Mouse (Mus musculus): ENCODE data around the gene Clstn1.

The Clstn1 gene

GRCm38 (mm10) chr4:149586044-149586782, at the start of gene Clstn1:
Clstn1 (plus strand) TSS chr4:149586468.
- ChIA-PET CTCF (interaction anchor here in 2 of 4 experiments (0.5 to 2.1 kb wide), 7 partner anchors 18 to 626 kb away, joined by 3 to 7 read pairs (median 3); no protein-coding TSS in a partner anchor), POLR2A (interaction anchor here in 3 of 4 experiments (0.8 to 1.7 kb wide), 5 partner anchors 9 to 20 kb away, joined by 3 to 10 read pairs (median 6); no protein-coding TSS in a partner anchor)

GRCm38 (mm10) chr4:149539441-149539840, 46.8 kb upstream of the Clstn1 start:
- ChIA-PET CTCF (interaction anchor here in 3 of 4 experiments (0.5 to 2.1 kb wide), 3 partner anchors 9 to 173 kb away, joined by 3 to 6 read pairs (median 5); partner anchors contain the start of gene Rbp7 (in 1 of the 3)), POLR2A (interaction anchor here in 2 of 4 experiments (0.7 to 1.4 kb wide), 3 partner anchors 11 to 67 kb away, joined by 3 to 4 read pairs (median 4); no protein-coding TSS in a partner anchor)

GRCm38 (mm10) chr4:149541935-149542334, 44.3 kb upstream of the Clstn1 start:
- ChIA-PET CTCF (interaction anchor here in 2 of 4 experiments (0.6 to 2.3 kb wide), 5 partner anchors 13 to 88 kb away, joined by 3 to 13 read pairs (median 3); no protein-coding TSS in a partner anchor), POLR2A (interaction anchor here in 1 of 4 experiments (0.6 kb wide), 1 partner anchor 61 kb away, joined by 4 read pairs; no protein-coding TSS in a partner anchor)

- ChIA-PET POLR2A (interaction anchor here in 2 of 4 experiments (0.5 to 1.3 kb wide), 5 partner anchors 13 to 916 kb away, joined by 3 to 4 read pairs (median 4); no protein-coding TSS in a partner anchor), CTCF (interaction anchor here (0.5 to 2.3 kb wide), 37 partner anchors 9 to 1436 kb away, joined by 3 to 13 read pairs (median 4); partner anchors contain the start of genes Kif1b (in 2 of the 4) and Rbp7 (in 1 of the 4))
Measured at GRCm38 (mm10) chr4:149542431-149542830, 43.8 kb upstream of the Clstn1 start.

- ChIA-PET POLR2A (interaction anchor here in 2 of 4 experiments (0.5 to 1.3 kb wide), 4 partner anchors 12 to 915 kb away, joined by 3 to 4 read pairs (median 4); no protein-coding TSS in a partner anchor), CTCF (interaction anchor here (0.5 to 2.3 kb wide), 51 partner anchors 9 to 1435 kb away, joined by 3 to 13 read pairs (median 4); partner anchors contain the start of genes Kif1b (in 2 of the 4) and Rbp7 (in 1 of the 4))
Measured at GRCm38 (mm10) chr4:149542927-149543553, 43.2 kb upstream of the Clstn1 start.

GRCm38 (mm10) chr4:149544892-149545291, 41.4 kb upstream of the Clstn1 start:
- ChIA-PET POLR2A (interaction anchor here in 1 of 4 experiments (0.6 to 0.9 kb wide), 3 partner anchors 22 to 512 kb away, joined by 3 read pairs; no protein-coding TSS in a partner anchor), CTCF (interaction anchor here in 3 of 4 experiments (0.7 to 2.2 kb wide), 7 partner anchors 9 to 400 kb away, joined by 3 to 8 read pairs (median 4); partner anchors contain the start of gene Rbp7 (in 1 of the 3))

- CTCF ChIA-PET: interaction anchor here in 3 of 4 experiments (1.0 to 1.6 kb wide), 7 partner anchors 9 to 81 kb away, joined by 3 to 5 read pairs (median 3); no protein-coding TSS in a partner anchor
Measured at GRCm38 (mm10) chr4:149546797-149547444, 39.3 kb upstream of the Clstn1 start.

GRCm38 (mm10) chr4:149547523-149547922, 38.7 kb upstream of the Clstn1 start:
- ChIA-PET CTCF (interaction anchor here in 1 of 4 experiments (1.0 to 2.2 kb wide), 3 partner anchors 42 to 55 kb away, joined by 3 to 8 read pairs (median 5); no protein-coding TSS in a partner anchor), POLR2A (interaction anchor here in 2 of 4 experiments (0.5 to 2.2 kb wide), 4 partner anchors 9 to 171 kb away, joined by 3 to 8 read pairs (median 3); no protein-coding TSS in a partner anchor)

More at GRCm38 (mm10) chr4:149546797-149547444, 39.3 kb upstream of the Clstn1 start:
- POLR2A ChIA-PET: interaction anchor here in 3 of 4 experiments (0.5 to 2.2 kb wide), 7 partner anchors 10 to 686 kb away, joined by 3 to 8 read pairs (median 3); no protein-coding TSS in a partner anchor

GRCm38 (mm10) chr4:149549221-149549925, 36.9 kb upstream of the Clstn1 start:
- ChIA-PET CTCF (interaction anchor here (0.5 to 2.2 kb wide), 69 partner anchors 8 to 550 kb away, joined by 3 to 19 read pairs (median 4); partner anchors contain the start of genes Rbp7 (in 2 of the 4), Kif1b (in 1 of the 4), Lzic (in 1 of the 4) and Nmnat1 (in 1 of the 4)), POLR2A (interaction anchor here in 2 of 4 experiments (0.7 to 1.6 kb wide), 8 partner anchors 12 to 472 kb away, joined by 3 to 7 read pairs (median 3); no protein-coding TSS in a partner anchor)

GRCm38 (mm10) chr4:149550866-149551265, 35.4 kb upstream of the Clstn1 start:
- ChIA-PET POLR2A (interaction anchor here in 3 of 4 experiments (0.7 to 1.3 kb wide), 5 partner anchors 21 to 103 kb away, joined by 3 read pairs; no protein-coding TSS in a partner anchor), CTCF (interaction anchor here in 2 of 4 experiments (1.3 to 1.6 kb wide), 3 partner anchors 14 to 147 kb away, joined by 4 read pairs; no protein-coding TSS in a partner anchor)

GRCm38 (mm10) chr4:149551696-149552095, 34.6 kb upstream of the Clstn1 start:
- ChIA-PET POLR2A (interaction anchor here in 2 of 4 experiments (0.5 to 1.3 kb wide), 2 partner anchors 13 to 26 kb away, joined by 3 to 5 read pairs; no protein-coding TSS in a partner anchor), CTCF (interaction anchor here in 2 of 4 experiments (0.6 to 1.6 kb wide), 4 partner anchors 9 to 409 kb away, joined by 3 to 4 read pairs (median 3); no protein-coding TSS in a partner anchor)

GRCm38 (mm10) chr4:149553834-149554233, 32.4 kb upstream of the Clstn1 start:
- ChIA-PET POLR2A (interaction anchor here in 2 of 4 experiments (0.6 to 1.2 kb wide), 4 partner anchors 21 to 55 kb away, joined by 3 to 4 read pairs (median 3); no protein-coding TSS in a partner anchor), CTCF (interaction anchor here in 3 of 4 experiments (0.6 to 1.7 kb wide), 6 partner anchors 11 to 38 kb away, joined by 3 to 5 read pairs (median 4); no protein-coding TSS in a partner anchor)

- CTCF ChIA-PET: interaction anchor here in 3 of 4 experiments (0.7 to 1.4 kb wide), 5 partner anchors 9 to 412 kb away, joined by 3 to 5 read pairs (median 3); no protein-coding TSS in a partner anchor
Measured at GRCm38 (mm10) chr4:149556111-149556510, 30.2 kb upstream of the Clstn1 start.

GRCm38 (mm10) chr4:149557905-149558304, 28.4 kb upstream of the Clstn1 start:
- CTCF ChIA-PET: interaction anchor here (0.7 to 1.5 kb wide), 5 partner anchors 9 to 15 kb away, joined by 3 read pairs; no protein-coding TSS in a partner anchor

More at GRCm38 (mm10) chr4:149556111-149556510, 30.2 kb upstream of the Clstn1 start:
- POLR2A ChIA-PET: interaction anchor here in 2 of 4 experiments (0.7 to 4.5 kb wide), 7 partner anchors 9 to 253 kb away, joined by 3 to 17 read pairs (median 3); no protein-coding TSS in a partner anchor

GRCm38 (mm10) chr4:149558389-149558788, 27.9 kb upstream of the Clstn1 start:
- POLR2A ChIA-PET: interaction anchor here in 2 of 4 experiments (1.0 to 4.5 kb wide), 2 partner anchors 9 to 14 kb away, joined by 3 to 17 read pairs; no protein-coding TSS in a partner anchor
- CTCF ChIA-PET: interaction anchor here in 3 of 4 experiments (0.6 to 1.5 kb wide), 5 partner anchors 9 to 34 kb away, joined by 3 to 4 read pairs (median 3); no protein-coding TSS in a partner anchor

More at GRCm38 (mm10) chr4:149557905-149558304, 28.4 kb upstream of the Clstn1 start:
- POLR2A ChIA-PET: interaction anchor here in 2 of 4 experiments (0.6 to 4.5 kb wide), 2 partner anchors 9 to 319 kb away, joined by 3 to 17 read pairs; no protein-coding TSS in a partner anchor
